Mouse (Mus musculus): Measurements from ENCODE around the gene N4bp2l1.

- no peak for TF ChIP-seq CTCF (IDR thresholded peaks at IDR 0.05; ENCODE audit: low read depth, low read length)
- no peak for TF ChIP-seq POLR2A (IDR thresholded peaks at IDR 0.05; ENCODE audit: extremely low read depth, insufficient read depth, low read length)
These were observed 1.5 kb downstream of the N4bp2l1 start for GRCm38 (mm10) chr5:150595366-150596016.
